Mouse (Mus musculus) layer of hippocampus, postnatal 10 days (tissue): ENCODE measurements at regions not wholly inside any gene's neighbourhood (a gene's known extent, or its start where the extent isn't known, plus 50 kb on each side); places are given as distances from the start of the nearest gene placed in this dataset.

Experiments
- DNase-seq, 2 experiments: peaks; one replicate each; pipeline ENCODE4 v3.0.0; 2021; ENCODE audit warnings: low spot score in 2 of 2

- DNase-seq = no peak
Observed at GRCm38 (mm10) chr1:6928658-6929057, 2121.0 kb downstream of the Gm37988 start.

- no peak for DNase-seq
Observed at GRCm38 (mm10) chr1:6931876-6932275, 2124.2 kb downstream of the Gm37988 start.

GRCm38 (mm10) chr1:6969838-6970237 lies 2162.1 kb downstream of the Gm37988 start:
- DNase-seq = no peak

GRCm38 (mm10) chr1:6973749-6974327 lies 2166.1 kb downstream of the Gm37988 start:
- DNase-seq = no peak

GRCm38 (mm10) chr1:6979626-6980025 lies 2171.9 kb downstream of the Gm37988 start:
- DNase-seq = no peak

GRCm38 (mm10) chr1:6984226-6984625 lies 2176.5 kb downstream of the Gm37988 start:
- DNase-seq = no peak

- DNase-seq = no peak
Observed at GRCm38 (mm10) chr1:6997611-6998010, 2189.9 kb downstream of the Gm37988 start.

GRCm38 (mm10) chr1:7010184-7010583 lies 2202.5 kb downstream of the Gm37988 start:
- peak; percentile 37 to 50 for DNase-seq
